Mouse (Mus musculus): Measurements from ENCODE around the gene Fbxw9. TPM values are rescaled to one million over a fixed set of nuclear protein-coding genes. Genes with fewer than 3 reads are reported as not detected.
A peak's percentile ranks its signal among the peaks of the same experiment; 100 is the strongest.

Fbxw9 gene
- polyA plus RNA-seq, 1 experiment from 2014 or later, result 27.4 TPM

- ATAC-seq (ENCODE audit: low FRiP score) (no peak), DNase-seq (ENCODE audit: low spot score) (no peak)
- H3K4me3 ChIP-seq (ENCODE audit: low read depth, low read length), result peak overlapping the region; percentile 79
- H3K4me1 ChIP-seq (replicated peaks; ENCODE audit: control insufficient read depth, insufficient read depth, low read length), result peaks cover 6% of the 10 kb centered on the region; the same call in 1 of the 2 replicates
- WGBS, result 8% methylated on average over 12 of the region's 12 CpGs
- H3K27ac ChIP-seq (ENCODE audit: low read depth, low read length), result no peak overlapping the region
- H3K9me3 ChIP-seq (ENCODE audit: control insufficient read depth, low read length), result no peaks in the 10 kb centered on the region
- H3K36me3 ChIP-seq (ENCODE audit: control insufficient read depth, insufficient read depth, low read length), result 0 out of 2 replicates have a peak, but pooled peaks cover 2% of the 10 kb centered on the region
- no peaks in the 10 kb centered on the region for H3K27me3 ChIP-seq (ENCODE audit: control insufficient read depth, insufficient read depth, low read length)
- H3K4me2 ChIP-seq (replicated peaks; ENCODE audit: low read depth, low read length), result peak overlapping the region; percentile 89
- peak overlapping the region; percentile 74 for H3K9ac ChIP-seq (ENCODE audit: low read depth, low read length)
Observed at GRCm38 (mm10) chr8:85035165-85035727, 24.6 kb upstream of the Fbxw9 start.

DNA sequence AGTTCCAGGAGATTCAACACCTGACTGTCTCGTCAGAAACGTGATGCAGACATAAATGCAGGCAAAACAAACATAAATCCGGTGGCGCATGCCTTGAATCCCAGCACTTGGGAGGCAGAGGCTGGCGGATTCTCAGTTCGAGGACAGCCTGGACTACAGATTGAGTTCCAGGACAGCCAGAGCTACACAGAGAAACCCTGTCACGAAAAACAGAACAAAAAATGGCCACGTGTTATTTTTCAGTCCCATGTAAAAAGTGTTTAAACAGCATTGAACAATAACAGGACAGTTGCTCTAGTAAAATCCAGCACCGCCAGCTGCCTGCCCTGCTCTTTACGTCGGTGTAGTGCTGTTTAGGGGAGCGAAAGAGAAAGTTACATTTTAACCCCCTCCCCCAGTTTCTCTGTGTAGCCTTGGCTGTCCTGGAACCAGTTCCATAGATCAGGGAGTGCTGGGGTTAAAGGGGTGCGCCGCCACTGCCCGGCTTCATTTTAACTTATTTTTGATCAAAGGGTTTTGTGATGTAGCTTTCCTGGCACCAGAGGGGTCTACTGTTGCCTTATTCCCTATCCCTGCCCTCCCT is 24.0 kb upstream of the Fbxw9 start:
- H3K4me2 ChIP-seq (replicated peaks; ENCODE audit: low read depth, low read length), result peak overlapping the region; percentile 89
- no peaks in the 10 kb centered on the region for H3K36me3 ChIP-seq (ENCODE audit: control insufficient read depth, insufficient read depth, low read length)
- WGBS, result 2% methylated on average over 15 of the region's 15 CpGs
- H3K27me3 ChIP-seq (ENCODE audit: control insufficient read depth, insufficient read depth, low read length), result no peaks in the 10 kb centered on the region
- peaks cover 6% of the 10 kb centered on the region; the same call in 1 of the 2 replicates for H3K4me1 ChIP-seq (replicated peaks; ENCODE audit: control insufficient read depth, insufficient read depth, low read length)
- peak overlapping the region; percentile 88 for H3K27ac ChIP-seq (ENCODE audit: low read depth, low read length)
- peak overlapping the region; percentile 79 for H3K4me3 ChIP-seq (ENCODE audit: low read depth, low read length)
- no peaks in the 10 kb centered on the region for H3K9me3 ChIP-seq (ENCODE audit: control insufficient read depth, low read length)
- DNase-seq (ENCODE audit: low spot score) (peak; percentile 36), ATAC-seq (ENCODE audit: low FRiP score) (peak; percentile 4)
- peak overlapping the region; percentile 74 for H3K9ac ChIP-seq (ENCODE audit: low read depth, low read length)

DNA sequence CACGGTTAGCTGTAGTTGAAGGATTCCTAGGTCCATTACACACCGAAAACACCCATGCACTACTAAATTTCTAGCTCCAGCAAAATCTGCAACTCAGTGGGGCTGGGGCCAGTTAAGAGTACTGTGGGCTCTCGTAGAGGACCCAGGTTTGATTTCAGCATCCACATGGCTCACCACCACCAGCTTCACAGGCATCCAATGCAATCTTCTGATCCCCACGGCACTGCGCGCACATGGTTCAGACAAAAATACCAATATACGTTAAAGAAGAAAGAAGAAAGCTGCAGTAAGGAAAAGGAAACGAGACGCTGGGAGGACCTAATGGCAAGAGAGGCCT is 23.5 kb upstream of the Fbxw9 start:
- peak; percentile 53 for ATAC-seq (ENCODE audit: low FRiP score)
- peak overlapping the region; percentile 79 for H3K4me3 ChIP-seq (ENCODE audit: low read depth, low read length)
- peak overlapping the region; percentile 74 for H3K9ac ChIP-seq (ENCODE audit: low read depth, low read length)
- H3K4me2 ChIP-seq (replicated peaks; ENCODE audit: low read depth, low read length), result peak overlapping the region; percentile 89
- no peaks in the 10 kb centered on the region for H3K27me3 ChIP-seq (ENCODE audit: control insufficient read depth, insufficient read depth, low read length)
- no peak for DNase-seq (ENCODE audit: low spot score)
- H3K27ac ChIP-seq (ENCODE audit: low read depth, low read length), result peak overlapping the region; percentile 88
- H3K9me3 ChIP-seq (ENCODE audit: control insufficient read depth, low read length), result no peaks in the 10 kb centered on the region
- H3K4me1 ChIP-seq (replicated peaks; ENCODE audit: control insufficient read depth, insufficient read depth, low read length), result peaks cover 6% of the 10 kb centered on the region; the same call in 1 of the 2 replicates
- WGBS, result under 1% methylated on average over 9 of the region's 9 CpGs
- no peaks in the 10 kb centered on the region for H3K36me3 ChIP-seq (ENCODE audit: control insufficient read depth, insufficient read depth, low read length)

DNA sequence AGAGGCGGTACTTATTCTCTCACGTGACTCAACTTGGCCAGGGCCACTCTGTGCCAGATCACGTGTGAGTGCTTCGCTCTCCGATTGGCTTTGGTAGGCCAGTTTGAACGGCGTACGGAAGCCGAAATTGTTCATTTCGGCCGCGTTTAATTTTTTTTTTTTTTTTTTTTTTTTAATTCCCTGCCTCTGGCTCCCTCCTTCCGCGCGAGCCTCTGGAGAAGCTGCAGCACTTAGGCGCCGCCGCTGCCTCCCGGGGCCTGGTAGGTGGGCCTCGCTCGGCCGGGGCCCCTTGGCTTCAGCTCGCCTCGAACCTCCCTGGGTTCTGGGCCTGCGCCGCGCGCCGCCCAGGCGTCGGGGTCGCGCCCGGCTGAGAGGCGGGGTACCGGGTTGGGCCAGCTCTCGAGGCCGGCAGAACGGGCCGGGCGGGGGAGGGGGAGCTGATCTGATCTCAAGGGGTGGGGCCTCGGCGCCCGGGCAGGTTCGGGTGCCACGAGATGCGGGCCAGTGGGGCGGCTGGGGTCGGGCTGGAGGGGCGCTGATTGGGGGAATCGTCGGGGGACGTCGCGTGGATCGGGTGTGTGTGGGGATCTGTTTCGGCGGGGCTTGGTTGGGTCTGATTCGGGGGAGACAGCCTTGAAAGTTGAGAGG is 23.0 kb upstream of the Fbxw9 start, which contains the start of gene Tnpo2:
Gene Tnpo2 (plus strand): TSS at position 198 of the 648 bp plus-strand sequence.
- peak; percentile 89 for DNase-seq (ENCODE audit: low spot score)
- under 1% methylated on average over 47 of the region's 59 CpGs for WGBS
- peak within 1 kb of the TSS; percentile 92 for H3K4me2 ChIP-seq (replicated peaks; ENCODE audit: low read depth, low read length)
- peaks cover 6% of the 10 kb centered on the region; the same call in 1 of the 2 replicates for H3K4me1 ChIP-seq (replicated peaks; ENCODE audit: control insufficient read depth, insufficient read depth, low read length)
- H3K9ac ChIP-seq (ENCODE audit: low read depth, low read length), result peak within 1 kb of the TSS; percentile 89
- no peaks in the 10 kb centered on the region for H3K9me3 ChIP-seq (ENCODE audit: control insufficient read depth, low read length)
- H3K27me3 ChIP-seq (ENCODE audit: control insufficient read depth, insufficient read depth, low read length), result no peaks in the 10 kb centered on the region
- ATAC-seq (ENCODE audit: low FRiP score), result peak; percentile 92
- peak within 1 kb of the TSS; percentile 79 for H3K4me3 ChIP-seq (ENCODE audit: low read depth, low read length)
- no peaks in the 10 kb centered on the region for H3K36me3 ChIP-seq (ENCODE audit: control insufficient read depth, insufficient read depth, low read length)
- H3K27ac ChIP-seq (ENCODE audit: low read depth, low read length), result peak within 1 kb of the TSS; percentile 88

DNA sequence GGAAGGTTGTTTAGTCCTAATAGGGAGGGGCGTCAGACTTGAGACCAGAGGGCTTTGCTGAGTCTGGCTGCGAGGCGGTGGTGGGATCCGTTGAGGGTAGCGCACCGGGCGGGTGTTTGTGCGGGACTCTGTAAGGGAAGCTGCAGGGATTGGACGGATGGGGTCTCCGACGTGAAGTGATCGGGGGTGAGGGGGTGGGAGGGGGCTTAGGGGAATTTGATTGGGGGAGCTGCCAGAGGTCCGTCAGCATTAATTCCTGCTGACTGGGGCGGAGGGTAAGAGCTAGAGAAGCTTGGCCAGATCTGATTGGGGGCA is 22.5 kb upstream of the Fbxw9 start:
- Histone ChIP-seq H3K27me3 (ENCODE audit: control insufficient read depth, insufficient read depth, low read length) (no peaks in the 10 kb centered on the region), H3K36me3 (ENCODE audit: control insufficient read depth, insufficient read depth, low read length) (no peaks in the 10 kb centered on the region), H3K27ac (ENCODE audit: low read depth, low read length) (peak overlapping the region; percentile 88), H3K4me3 (ENCODE audit: low read depth, low read length) (peak overlapping the region; percentile 79), H3K4me2 (replicated peaks; ENCODE audit: low read depth, low read length) (peak overlapping the region; percentile 92), H3K4me1 (replicated peaks; ENCODE audit: control insufficient read depth, insufficient read depth, low read length) (peaks cover 6% of the 10 kb centered on the region; the same call in 1 of the 2 replicates), H3K9ac (ENCODE audit: low read depth, low read length) (peak overlapping the region; percentile 89), H3K9me3 (ENCODE audit: control insufficient read depth, low read length) (no peaks in the 10 kb centered on the region)
- ATAC-seq (ENCODE audit: low FRiP score), result peak; percentile 76
- peak; percentile 71 for DNase-seq (ENCODE audit: low spot score)
- WGBS, result 0% methylated on average over 10 of the region's 14 CpGs

DNA sequence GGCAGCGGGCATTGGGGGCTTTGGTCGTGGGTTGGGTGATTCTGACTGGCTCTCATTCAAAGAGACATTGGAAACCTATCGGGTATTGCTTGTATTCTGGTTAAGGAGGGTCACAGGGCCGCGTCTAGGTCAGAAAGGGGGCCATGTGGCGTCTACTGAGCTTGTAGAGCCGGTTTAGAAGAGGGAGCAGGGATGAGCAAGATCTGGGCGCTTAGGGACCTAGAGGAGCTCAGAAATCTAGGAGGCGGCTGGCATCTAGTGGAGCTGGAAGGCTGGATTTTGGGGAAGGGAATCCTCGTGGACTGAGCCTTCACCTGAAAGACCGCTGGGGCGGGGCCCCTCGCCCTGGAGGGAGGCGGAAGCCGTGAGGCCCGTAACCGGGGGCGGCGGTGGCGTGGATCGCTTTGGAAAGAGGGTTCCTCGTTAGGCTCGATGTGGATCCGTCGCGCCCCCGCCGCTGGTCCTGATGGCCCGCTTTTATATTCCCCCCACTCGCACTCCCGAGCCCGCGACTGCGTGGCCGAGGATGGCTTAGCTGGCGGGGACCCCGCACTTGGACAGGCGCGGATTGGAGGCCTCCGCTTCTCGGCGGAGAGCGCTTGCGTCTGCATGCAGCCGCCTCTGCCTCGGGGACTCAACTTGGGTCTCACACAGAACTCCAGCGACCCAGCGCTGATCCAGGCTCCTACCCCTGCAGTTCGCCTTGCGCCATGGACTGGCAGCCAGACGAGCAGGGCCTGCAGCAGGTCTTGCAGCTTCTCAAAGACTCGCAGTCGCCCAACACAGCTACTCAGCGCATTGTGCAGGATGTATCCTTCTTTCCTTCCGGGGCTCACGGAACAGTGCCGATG is 21.9 kb upstream of the Fbxw9 start:
- Histone ChIP-seq H3K36me3 (ENCODE audit: control insufficient read depth, insufficient read depth, low read length) (no peaks in the 10 kb centered on the region), H3K4me1 (replicated peaks; ENCODE audit: control insufficient read depth, insufficient read depth, low read length) (peaks cover 6% of the 10 kb centered on the region; the same call in 1 of the 2 replicates), H3K9me3 (ENCODE audit: control insufficient read depth, low read length) (no peaks in the 10 kb centered on the region), H3K4me3 (ENCODE audit: low read depth, low read length) (peak overlapping the region; percentile 79), H3K27me3 (ENCODE audit: control insufficient read depth, insufficient read depth, low read length) (no peaks in the 10 kb centered on the region), H3K4me2 (replicated peaks; ENCODE audit: low read depth, low read length) (peak overlapping the region; percentile 92), H3K9ac (ENCODE audit: low read depth, low read length) (peak overlapping the region; percentile 89), H3K27ac (ENCODE audit: low read depth, low read length) (peak overlapping the region; percentile 88)
- DNase-seq (ENCODE audit: low spot score) (peak; percentile 56), ATAC-seq (ENCODE audit: low FRiP score) (peak; percentile 15)
- under 1% methylated on average over 57 of the region's 57 CpGs for WGBS

DNA sequence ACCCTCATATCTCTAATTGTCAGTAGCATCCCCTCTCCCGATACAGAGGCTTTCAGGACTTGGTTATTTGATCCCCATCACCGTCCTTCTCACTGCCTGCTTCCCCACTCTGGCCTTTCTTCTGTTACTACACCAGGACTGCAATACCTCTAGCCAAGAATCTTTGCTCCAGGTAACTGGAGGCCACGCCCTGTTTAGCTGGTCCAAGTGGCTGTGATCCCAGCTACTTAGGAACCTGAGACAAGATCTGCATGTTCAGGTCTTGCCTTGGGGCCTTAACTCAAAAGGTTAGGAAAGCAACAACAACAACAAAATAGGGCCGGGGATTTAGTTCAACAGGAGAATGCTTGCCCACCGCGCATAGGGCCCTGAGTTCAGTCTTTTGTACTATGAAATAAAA is 16.2 kb upstream of the Fbxw9 start:
- DNase-seq (ENCODE audit: low spot score), result no peak
- peaks cover 19% of the 10 kb centered on the region for H3K36me3 ChIP-seq (ENCODE audit: control insufficient read depth, insufficient read depth, low read length)
- no peaks in the 10 kb centered on the region; the same call in 1 of the 2 replicates for H3K4me1 ChIP-seq (replicated peaks; ENCODE audit: control insufficient read depth, insufficient read depth, low read length)
- no peaks in the 10 kb centered on the region for H3K9me3 ChIP-seq (ENCODE audit: control insufficient read depth, low read length)
- H3K4me3 ChIP-seq (ENCODE audit: low read depth, low read length), result no peak overlapping the region
- no peak for ATAC-seq (ENCODE audit: low FRiP score)
- H3K4me2 ChIP-seq (replicated peaks; ENCODE audit: low read depth, low read length), result no peak overlapping the region
- no peak overlapping the region for H3K9ac ChIP-seq (ENCODE audit: low read depth, low read length)
- H3K27me3 ChIP-seq (ENCODE audit: control insufficient read depth, insufficient read depth, low read length), result no peaks in the 10 kb centered on the region
- 91% methylated on average over 6 of the region's 6 CpGs for WGBS
- no peak overlapping the region for H3K27ac ChIP-seq (ENCODE audit: low read depth, low read length)

GRCm38 (mm10) chr8:85057367-85057766 is 2.5 kb upstream of the Fbxw9 start:
- Histone ChIP-seq H3K27me3 (ENCODE audit: control insufficient read depth, insufficient read depth, low read length) (no peaks in the 10 kb centered on the region), H3K4me3 (ENCODE audit: low read depth, low read length) (no peak overlapping the region), H3K27ac (ENCODE audit: low read depth, low read length) (no peak overlapping the region), H3K9ac (ENCODE audit: low read depth, low read length) (no peak overlapping the region), H3K36me3 (ENCODE audit: control insufficient read depth, insufficient read depth, low read length) (peaks cover 22% of the 10 kb centered on the region), H3K4me2 (replicated peaks; ENCODE audit: low read depth, low read length) (no peak overlapping the region), H3K9me3 (ENCODE audit: control insufficient read depth, low read length) (no peaks in the 10 kb centered on the region), H3K4me1 (replicated peaks; ENCODE audit: control insufficient read depth, insufficient read depth, low read length) (peaks cover 3% of the 10 kb centered on the region; the same call in 1 of the 2 replicates)
- no peak for ATAC-seq (ENCODE audit: low FRiP score)
- WGBS, result 85% methylated on average over 7 of the region's 7 CpGs
- DNase-seq (ENCODE audit: low spot score), result no peak

All from hindbrain, embryonic 11.5 days (tissue).